Mouse (Mus musculus): Measurements from ENCODE around the gene Col6a6. TPM values are rescaled to one million over a fixed set of nuclear protein-coding genes. Genes with fewer than 3 reads are reported as not detected.

Gene Col6a6
- polyA plus RNA-seq, 1 experiment from 2014 or later: 0.05 TPM

DNA sequence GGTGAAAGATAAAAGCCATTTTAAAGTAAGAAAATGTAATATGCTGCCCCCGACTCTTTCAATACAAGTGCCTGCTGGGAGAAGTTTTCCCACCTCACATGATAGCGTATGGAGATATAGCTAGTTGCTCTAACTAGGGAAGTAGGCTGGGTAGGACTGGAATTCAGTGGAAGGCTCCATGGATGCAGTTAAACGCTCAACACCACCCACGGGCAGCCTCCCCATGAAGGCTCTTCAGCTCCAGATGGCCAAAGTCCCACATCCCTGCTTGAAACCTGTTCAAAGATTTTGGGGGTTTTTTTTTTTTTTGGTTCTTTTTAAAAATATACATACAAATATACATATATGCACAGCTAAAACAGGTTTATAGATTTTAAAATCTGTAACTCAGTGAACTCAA, 107.5 kb downstream of the Col6a6 start:
- no peak for ATAC-seq (replicated peaks)
- H3K9ac ChIP-seq (replicated peaks): no peak overlapping the region
- no peak overlapping the region for H3K27ac ChIP-seq (replicated peaks)
- 84% methylated on average over 4 of the region's 4 CpGs for WGBS
- H3K36me3 ChIP-seq: no peaks in the 10 kb centered on the region
- H3K4me1 ChIP-seq: peaks cover 3% of the 10 kb centered on the region; the same call in 1 of the 2 replicates
- H3K4me3 ChIP-seq: no peak overlapping the region
- H3K4me2 ChIP-seq (replicated peaks): no peak overlapping the region
- no peaks in the 10 kb centered on the region for H3K27me3 ChIP-seq
- H3K9me3 ChIP-seq: no peaks in the 10 kb centered on the region

- WGBS: 55% methylated on average over 5 of the region's 5 CpGs
- Histone ChIP-seq H3K9ac (replicated peaks) (no peak overlapping the region), H3K4me1 (peaks cover 3% of the 10 kb centered on the region; the same call in 1 of the 2 replicates), H3K27ac (replicated peaks) (no peak overlapping the region), H3K36me3 (no peaks in the 10 kb centered on the region), H3K9me3 (no peaks in the 10 kb centered on the region), H3K4me2 (replicated peaks) (no peak overlapping the region), H3K27me3 (no peaks in the 10 kb centered on the region), H3K4me3 (no peak overlapping the region)
- ATAC-seq (replicated peaks): no peak
These were observed 108.0 kb downstream of the Col6a6 start for GRCm38 (mm10) chr9:105719851-105720395.

DNA sequence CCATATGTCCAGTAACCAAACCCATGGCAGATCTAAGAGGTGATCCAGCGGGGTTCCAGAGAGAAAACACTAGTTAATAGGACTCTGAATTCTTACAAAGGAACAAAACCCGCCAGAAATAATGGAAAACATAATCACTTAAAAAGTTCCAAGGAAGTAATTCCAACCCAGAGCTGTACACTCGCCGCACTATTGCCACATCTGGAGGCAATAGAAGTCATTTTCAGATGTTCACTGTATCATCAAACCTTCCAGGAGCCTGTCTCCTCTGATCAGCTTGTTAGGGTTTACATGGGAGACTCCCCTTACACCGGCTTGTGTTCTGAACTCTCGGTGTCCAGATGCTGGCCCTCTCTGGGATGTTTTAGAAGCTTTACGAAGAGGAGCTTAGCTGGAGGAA, 108.6 kb downstream of the Col6a6 start:
- no peak overlapping the region for H3K9ac ChIP-seq (replicated peaks)
- WGBS: 80% methylated on average over 7 of the region's 7 CpGs
- ATAC-seq (replicated peaks): no peak
- H3K4me1 ChIP-seq: peaks cover 3% of the 10 kb centered on the region; the same call in 1 of the 2 replicates
- H3K36me3 ChIP-seq: no peaks in the 10 kb centered on the region
- H3K27me3 ChIP-seq: no peaks in the 10 kb centered on the region
- no peak overlapping the region for H3K27ac ChIP-seq (replicated peaks)
- H3K9me3 ChIP-seq: no peaks in the 10 kb centered on the region
- H3K4me2 ChIP-seq (replicated peaks): no peak overlapping the region
- no peak overlapping the region for H3K4me3 ChIP-seq

DNA sequence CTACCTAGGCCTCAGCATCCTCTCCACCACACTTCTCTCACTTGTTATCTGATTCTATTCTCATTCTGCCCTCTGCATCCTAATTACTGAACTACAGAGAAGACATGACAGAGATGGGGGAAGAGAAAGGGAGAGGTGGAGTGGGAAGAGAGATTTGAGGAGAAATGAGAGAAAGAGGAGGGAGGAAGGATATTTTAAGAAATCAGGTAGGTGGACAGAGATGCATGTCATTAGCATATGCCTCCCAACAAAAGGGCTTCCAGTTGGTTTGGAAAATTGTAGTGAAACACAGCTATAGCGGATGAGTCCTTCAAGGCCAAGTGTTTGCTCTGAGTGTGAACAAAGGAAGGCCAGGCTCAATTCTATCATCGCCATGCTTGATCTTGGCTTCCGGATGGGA, 115.9 kb downstream of the Col6a6 start:
- Histone ChIP-seq H3K27ac (replicated peaks) (no peak overlapping the region), H3K4me2 (replicated peaks) (no peak overlapping the region), H3K27me3 (no peaks in the 10 kb centered on the region), H3K4me1 (no peaks in the 10 kb centered on the region), H3K9ac (replicated peaks) (no peak overlapping the region), H3K4me3 (no peak overlapping the region), H3K36me3 (no peaks in the 10 kb centered on the region), H3K9me3 (no peaks in the 10 kb centered on the region)
- no peak for ATAC-seq (replicated peaks)
- 93% methylated on average over 3 of the region's 3 CpGs for WGBS

DNA sequence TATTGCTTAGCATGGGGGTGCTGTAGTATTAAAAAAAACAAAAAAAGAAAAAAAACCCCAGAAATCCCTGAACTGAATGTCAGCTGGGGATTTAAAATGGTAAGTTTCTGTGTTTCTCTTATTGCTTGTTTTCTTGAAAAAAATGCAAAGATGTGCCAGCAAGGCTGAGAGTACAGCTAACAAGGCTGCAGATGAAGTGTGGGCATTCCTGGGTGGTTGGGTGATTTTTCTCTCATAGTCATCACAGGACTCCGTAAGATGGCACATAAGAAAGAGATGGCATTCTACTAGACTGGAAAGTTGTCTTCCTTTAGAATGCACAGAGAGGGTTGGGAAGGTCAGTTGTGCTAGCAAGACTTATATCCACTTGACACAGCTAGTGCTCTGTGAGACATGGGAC, 122.9 kb downstream of the Col6a6 start:
- no peak overlapping the region for H3K9ac ChIP-seq (replicated peaks)
- no peaks in the 10 kb centered on the region for H3K9me3 ChIP-seq
- H3K4me3 ChIP-seq: no peak overlapping the region
- no peak for ATAC-seq (replicated peaks)
- no peaks in the 10 kb centered on the region for H3K36me3 ChIP-seq
- no peaks in the 10 kb centered on the region for H3K27me3 ChIP-seq
- WGBS: 94% methylated on average over 1 of the region's 1 CpGs
- no peak overlapping the region for H3K27ac ChIP-seq (replicated peaks)
- H3K4me1 ChIP-seq: peaks cover 3% of the 10 kb centered on the region; the same call in 1 of the 2 replicates
- H3K4me2 ChIP-seq (replicated peaks): no peak overlapping the region

DNA sequence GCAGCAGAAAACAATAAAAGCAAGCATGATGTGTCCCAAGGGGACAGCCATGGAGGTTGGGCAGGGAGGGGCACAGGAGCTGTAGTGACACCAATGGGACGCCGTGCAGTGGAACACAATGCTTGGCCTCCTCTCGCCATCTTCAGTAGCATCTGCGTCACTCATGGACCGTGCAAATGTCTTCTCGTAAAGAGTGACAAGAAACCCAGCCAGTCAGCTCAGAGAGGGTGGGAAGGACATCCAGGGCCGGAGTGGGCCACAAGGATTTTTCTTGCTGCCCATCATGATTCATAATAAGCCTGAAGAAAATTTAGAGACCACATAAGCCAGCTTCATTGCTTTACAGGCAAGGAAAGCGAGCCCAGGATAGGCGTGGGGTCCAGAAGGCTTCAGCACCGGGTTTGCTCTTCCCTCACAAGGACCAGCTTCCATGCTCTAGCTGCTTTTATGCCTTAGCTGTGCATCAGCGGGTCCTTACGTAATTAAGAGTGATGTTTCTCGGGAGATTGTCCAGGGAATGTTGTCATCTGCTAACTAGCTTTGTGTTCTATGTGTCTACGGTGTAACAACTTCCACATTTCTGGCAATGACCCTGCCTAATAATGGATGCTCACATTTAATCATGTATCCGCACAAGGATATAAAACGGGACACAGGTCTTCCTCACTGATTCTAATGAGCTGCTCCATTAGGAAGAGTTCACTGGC, 123.6 kb downstream of the Col6a6 start:
- no peak for ATAC-seq (replicated peaks)
- Histone ChIP-seq H3K9me3 (no peaks in the 10 kb centered on the region), H3K36me3 (no peaks in the 10 kb centered on the region), H3K9ac (replicated peaks) (no peak overlapping the region), H3K27ac (replicated peaks) (no peak overlapping the region), H3K27me3 (no peaks in the 10 kb centered on the region), H3K4me1 (peaks cover 3% of the 10 kb centered on the region; the same call in 1 of the 2 replicates), H3K4me2 (replicated peaks) (no peak overlapping the region), H3K4me3 (no peak overlapping the region)
- 78% methylated on average over 16 of the region's 16 CpGs for WGBS

DNA sequence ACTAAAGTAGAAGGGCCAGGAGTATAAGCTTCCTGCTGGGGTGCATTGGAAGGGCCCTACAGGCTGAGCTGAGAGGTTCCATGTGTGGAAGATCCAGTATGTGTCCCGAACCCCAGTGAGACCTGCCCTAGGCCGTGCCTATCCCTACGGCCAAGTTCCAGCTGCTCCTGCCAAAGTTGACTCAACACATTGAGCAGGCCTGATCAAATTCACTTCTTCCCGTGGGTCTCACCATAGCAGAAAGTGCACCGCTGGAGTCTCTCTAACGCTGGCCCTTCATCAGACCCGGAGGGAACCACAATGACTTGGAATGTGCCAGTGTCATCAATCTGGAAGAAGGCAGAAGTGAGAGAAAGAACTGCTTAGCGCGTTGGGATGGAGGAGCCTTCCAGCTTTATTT, 126.0 kb downstream of the Col6a6 start:
- Histone ChIP-seq H3K27me3 (no peaks in the 10 kb centered on the region), H3K9ac (replicated peaks) (no peak overlapping the region), H3K4me1 (peaks cover 3% of the 10 kb centered on the region; the same call in 1 of the 2 replicates), H3K4me3 (no peak overlapping the region), H3K4me2 (replicated peaks) (no peak overlapping the region), H3K9me3 (no peaks in the 10 kb centered on the region), H3K27ac (replicated peaks) (no peak overlapping the region), H3K36me3 (no peaks in the 10 kb centered on the region)
- 89% methylated on average over 9 of the region's 9 CpGs for WGBS
- ATAC-seq (replicated peaks): no peak

GRCm38 (mm10) chr9:105700702-105701101, 127.3 kb downstream of the Col6a6 start:
- no peak overlapping the region for H3K27ac ChIP-seq (replicated peaks)
- 68% methylated on average over 6 of the region's 6 CpGs for whole genome bisulfite sequencing
- H3K4me1 ChIP-seq: peaks cover 3% of the 10 kb centered on the region; the same call in 1 of the 2 replicates
- no peaks in the 10 kb centered on the region for H3K9me3 ChIP-seq
- H3K4me2 ChIP-seq (replicated peaks): no peak overlapping the region
- ATAC-seq (replicated peaks): no peak
- no peaks in the 10 kb centered on the region for H3K27me3 ChIP-seq
- no peak overlapping the region for H3K4me3 ChIP-seq
- no peak overlapping the region for H3K9ac ChIP-seq (replicated peaks)
- H3K36me3 ChIP-seq: no peaks in the 10 kb centered on the region

DNA sequence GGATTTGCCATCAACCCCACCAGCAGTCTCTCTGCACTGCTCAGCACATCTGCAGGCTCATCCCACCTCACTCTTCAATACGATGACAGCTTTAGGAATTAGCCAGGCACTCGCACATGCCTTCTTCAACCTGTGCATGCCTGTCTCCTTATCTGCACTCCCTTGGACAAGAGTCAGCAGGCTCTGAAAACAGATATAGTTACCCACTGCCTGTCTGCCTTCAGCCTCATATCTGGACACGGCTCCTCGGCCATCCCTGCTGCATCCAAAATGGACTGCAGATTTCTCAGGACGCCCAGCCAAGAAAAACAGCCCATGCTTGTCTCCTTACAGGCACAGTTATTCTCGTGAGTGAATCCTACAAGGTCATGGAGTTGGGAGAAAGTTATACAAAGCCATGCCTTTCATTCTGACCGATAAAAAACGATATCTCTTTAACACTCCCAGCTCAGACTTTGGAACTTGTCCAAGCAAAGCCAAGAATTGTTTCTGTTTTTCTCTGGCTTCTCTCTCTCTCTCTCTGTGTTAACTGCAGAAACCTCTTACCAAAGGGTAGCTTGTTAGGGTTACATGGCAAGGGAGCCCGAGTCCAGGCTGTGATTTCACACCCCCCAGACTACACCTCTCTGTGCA, 130.1 kb downstream of the Col6a6 start:
- H3K27me3 ChIP-seq: no peaks in the 10 kb centered on the region
- H3K9ac ChIP-seq (replicated peaks): no peak overlapping the region
- H3K9me3 ChIP-seq: no peaks in the 10 kb centered on the region
- WGBS: 73% methylated on average over 9 of the region's 9 CpGs
- no peak for ATAC-seq (replicated peaks)
- H3K4me2 ChIP-seq (replicated peaks): no peak overlapping the region
- no peak overlapping the region for H3K27ac ChIP-seq (replicated peaks)
- H3K4me3 ChIP-seq: no peak overlapping the region
- no peaks in the 10 kb centered on the region for H3K36me3 ChIP-seq
- H3K4me1 ChIP-seq: peaks cover 3% of the 10 kb centered on the region; the same call in 1 of the 2 replicates

- no peak overlapping the region for H3K9ac ChIP-seq (replicated peaks)
- H3K4me3 ChIP-seq: no peak overlapping the region
- no peak overlapping the region for H3K27ac ChIP-seq (replicated peaks)
- no peak overlapping the region for H3K4me2 ChIP-seq (replicated peaks)
- ATAC-seq (replicated peaks): no peak
- peaks cover 3% of the 10 kb centered on the region; the same call in 1 of the 2 replicates for H3K4me1 ChIP-seq
- no peaks in the 10 kb centered on the region for H3K36me3 ChIP-seq
- H3K27me3 ChIP-seq: no peaks in the 10 kb centered on the region
- H3K9me3 ChIP-seq: no peaks in the 10 kb centered on the region
- 74% methylated on average over 7 of the region's 7 CpGs for WGBS
These were observed 131.0 kb downstream of the Col6a6 start for GRCm38 (mm10) chr9:105696818-105697564.

GRCm38 (mm10) chr9:105693854-105694253, 134.1 kb downstream of the Col6a6 start:
- H3K4me3 ChIP-seq: no peak overlapping the region
- WGBS: 8% methylated on average over 5 of the region's 5 CpGs
- no peak overlapping the region for H3K9ac ChIP-seq (replicated peaks)
- H3K27ac ChIP-seq (replicated peaks): no peak overlapping the region
- H3K9me3 ChIP-seq: no peaks in the 10 kb centered on the region
- H3K4me1 ChIP-seq: no peaks in the 10 kb centered on the region
- H3K27me3 ChIP-seq: no peaks in the 10 kb centered on the region
- ATAC-seq (replicated peaks): 0 out of 2 replicates have a peak, but pooled peaks have one; percentile 36
- no peak overlapping the region for H3K4me2 ChIP-seq (replicated peaks)
- no peaks in the 10 kb centered on the region; the same call in 1 of the 2 replicates for H3K36me3 ChIP-seq

DNA sequence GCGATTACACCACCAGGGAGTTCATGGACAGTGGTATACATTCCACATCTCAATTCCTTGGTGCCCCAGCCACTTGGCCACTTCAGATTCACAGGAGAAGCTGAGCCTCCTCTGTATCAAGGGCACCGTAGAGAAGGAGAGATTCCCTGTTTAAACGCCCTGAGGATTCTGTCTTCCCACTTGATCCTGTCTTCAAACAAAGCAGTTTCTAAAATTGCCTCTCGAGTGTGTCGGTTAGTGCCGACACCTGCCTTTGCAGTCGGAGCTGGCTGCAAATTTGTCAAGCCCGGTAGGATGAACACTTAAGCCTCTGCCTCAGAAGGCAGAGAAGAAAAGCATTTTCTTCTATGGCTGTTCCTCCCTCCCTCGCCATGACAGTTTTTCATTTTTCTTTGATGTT, 134.9 kb downstream of the Col6a6 start:
- H3K4me3 ChIP-seq: no peak overlapping the region
- H3K9me3 ChIP-seq: no peaks in the 10 kb centered on the region
- no peak overlapping the region for H3K9ac ChIP-seq (replicated peaks)
- no peaks in the 10 kb centered on the region for H3K4me1 ChIP-seq
- 72% methylated on average over 9 of the region's 9 CpGs for WGBS
- H3K27ac ChIP-seq (replicated peaks): peak overlapping the region; percentile 34
- H3K27me3 ChIP-seq: no peaks in the 10 kb centered on the region
- H3K4me2 ChIP-seq (replicated peaks): no peak overlapping the region
- no peak for ATAC-seq (replicated peaks)
- peaks cover 7% of the 10 kb centered on the region for H3K36me3 ChIP-seq

Data from forebrain, embryonic 15.5 days (tissue).